Mouse (Mus musculus): Measurements from ENCODE around the gene Olfr1113. TPM values are rescaled to one million over a fixed set of nuclear protein-coding genes. Genes with fewer than 3 reads are reported as not detected.

The Olfr1113 gene
- polyA plus RNA-seq (2012; rRNA removed) = not detected in 2 replicates

DNA sequence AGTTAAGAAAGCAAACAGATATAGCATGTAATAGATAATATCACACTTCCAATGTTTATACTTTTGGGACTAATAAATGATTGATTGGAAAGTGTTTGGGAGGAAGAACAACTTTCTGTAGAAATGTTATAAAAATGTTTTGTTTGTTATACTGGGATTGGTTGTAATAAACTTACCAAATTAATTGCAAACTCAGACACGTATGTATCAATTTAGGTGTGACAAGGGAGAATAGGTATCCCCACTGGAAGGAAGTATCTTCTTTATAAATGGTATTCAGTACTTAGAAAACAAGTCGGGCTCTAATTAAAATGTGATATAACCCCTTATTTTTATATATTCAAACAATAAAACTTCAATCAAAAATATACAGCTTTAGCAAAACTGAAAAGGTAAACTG lies at the start of gene Olfr1113:
TSS of gene Olfr1113 (plus strand) at position 301 of the 400 bp plus-strand sequence.

DNA sequence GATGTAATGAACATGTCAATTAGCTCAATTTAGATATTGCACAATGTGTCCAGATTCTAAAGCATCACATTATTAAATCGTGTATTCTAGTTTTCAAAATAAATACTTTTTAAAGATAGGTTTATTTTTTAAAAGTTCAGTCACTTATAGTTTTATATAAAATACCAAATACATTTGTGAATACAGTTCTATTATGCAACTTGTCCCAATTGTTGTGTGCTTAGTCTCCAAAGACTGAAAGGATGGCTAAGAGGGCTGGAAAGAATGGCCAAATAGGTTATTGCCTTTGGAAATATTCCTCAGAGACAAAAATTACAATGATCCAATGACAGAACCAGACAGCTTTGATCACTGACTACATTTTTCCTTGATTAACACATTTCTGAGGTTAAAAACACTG lies 21.3 kb upstream of the Olfr1113 start, which contains the start of gene Olfr1112:
TSS of gene Olfr1112 (plus strand) at position 301 of the 400 bp plus-strand sequence.

DNA sequence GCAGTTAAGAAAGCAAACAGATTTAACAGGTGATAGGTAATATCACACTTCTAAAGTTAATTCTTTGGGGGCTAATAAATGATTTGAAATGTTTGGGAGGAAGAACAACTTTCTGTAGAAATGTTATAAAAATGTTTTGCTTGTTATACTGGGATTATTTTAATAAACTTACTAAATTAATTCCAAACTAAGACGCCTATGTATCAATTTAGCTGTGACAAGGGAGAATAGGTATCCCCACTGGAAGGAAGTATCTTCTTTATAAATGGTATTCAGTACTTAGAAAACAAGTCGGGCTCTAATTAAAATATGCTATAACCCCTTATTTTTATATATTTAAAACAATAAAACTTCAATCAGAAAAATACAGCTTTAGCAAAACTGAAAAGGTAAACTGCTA lies 38.9 kb downstream of the Olfr1113 start, which contains the start of gene Olfr1115:
TSS of gene Olfr1115 (plus strand) at position 301 of the 400 bp plus-strand sequence.

Other genes with a start within 250 kb of the Olfr1113 start
- not detected in 2 replicates for gene Olfr1099, start 248.3 kb upstream of the Olfr1113 start, polyA plus RNA-seq (2012; rRNA removed)
- not detected in 2 replicates for gene Olfr1100, start 229.0 kb upstream of the Olfr1113 start, polyA plus RNA-seq (2012; rRNA removed)
- not detected in 2 replicates for gene Olfr1101, start 217.7 kb upstream of the Olfr1113 start, polyA plus RNA-seq (2012; rRNA removed)
- gene Olfr1102, start 210.6 kb upstream of the Olfr1113 start, polyA plus RNA-seq (2012; rRNA removed) = not detected in 2 replicates
- gene Olfr1104, start 181.9 kb upstream of the Olfr1113 start, polyA plus RNA-seq (2012; rRNA removed) = not detected in 2 replicates
- gene Olfr1105, start 172.4 kb upstream of the Olfr1113 start, polyA plus RNA-seq (2012; rRNA removed) = not detected in 2 replicates
- not detected in 2 replicates for gene Olfr1106, start 156.7 kb upstream of the Olfr1113 start, polyA plus RNA-seq (2012; rRNA removed)
- not detected in 2 replicates for gene Olfr1107, start 133.2 kb upstream of the Olfr1113 start, polyA plus RNA-seq (2012; rRNA removed)
- gene Olfr1109, start 113.0 kb upstream of the Olfr1113 start, polyA plus RNA-seq (2012; rRNA removed) = not detected in 2 replicates
- not detected in 2 replicates for gene Olfr259, start 94.4 kb upstream of the Olfr1113 start, polyA plus RNA-seq (2012; rRNA removed)
- not detected in 2 replicates for gene Olfr1110, start 68.7 kb upstream of the Olfr1113 start, polyA plus RNA-seq (2012; rRNA removed)
- gene Olfr1111, start 56.3 kb upstream of the Olfr1113 start, polyA plus RNA-seq (2012; rRNA removed) = not detected in 2 replicates
- gene Olfr1112, start 21.2 kb upstream of the Olfr1113 start, polyA plus RNA-seq (2012; rRNA removed) = not detected in 2 replicates
- gene Olfr1115, start 39.0 kb downstream of the Olfr1113 start, polyA plus RNA-seq (2012; rRNA removed) = not detected in 2 replicates
- gene Olfr1116, start 58.6 kb downstream of the Olfr1113 start, polyA plus RNA-seq (2012; rRNA removed) = not detected in 2 replicates
- not detected in 2 replicates for gene Olfr1118, start 98.6 kb downstream of the Olfr1113 start, polyA plus RNA-seq (2012; rRNA removed)
- not detected in 2 replicates for gene Olfr1120, start 145.8 kb downstream of the Olfr1113 start, polyA plus RNA-seq (2012; rRNA removed)
- gene Olfr1121, start 160.9 kb downstream of the Olfr1113 start, polyA plus RNA-seq (2012; rRNA removed) = not detected in 2 replicates
- not detected in 2 replicates for gene Olfr1122, start 176.9 kb downstream of the Olfr1113 start, polyA plus RNA-seq (2012; rRNA removed)
- gene Olfr1123, start 207.7 kb downstream of the Olfr1113 start, polyA plus RNA-seq (2012; rRNA removed) = not detected in 2 replicates
- not detected in 2 replicates for gene Olfr1124, start 221.3 kb downstream of the Olfr1113 start, polyA plus RNA-seq (2012; rRNA removed)
- gene Olfr1126, start 245.0 kb downstream of the Olfr1113 start, polyA plus RNA-seq (2012; rRNA removed) = not detected in 2 replicates